ENCODE assay signal across 8 mouse cellular contexts in genomic region chr9:105527219-105527618, GRCm38 (mm10). TPM values are rescaled to one million over a fixed set of nuclear protein-coding genes. Genes with fewer than 3 reads are reported as not detected.
DNase-seq lines count a peak whose midpoint lies in the region; ATAC-seq and TF ChIP-seq lines count a peak whose summit lies in the region.

Gene Atp2c1, minus strand, starts transcription at chr9:105527319.

- H3K4me1 ChIP-seq in spleen, adult 2 months (ENCODE audit: control insufficient read depth, insufficient read depth, insufficient read length) = no peaks in the 10 kb centered on the region
- peaks cover 3% of the 10 kb centered on the region; the same call in 1 of the 2 replicates for H3K4me1 ChIP-seq in heart, postnatal 0 days (ENCODE audit: control insufficient read depth, insufficient read depth)
- H3K4me1 ChIP-seq in neural tube, embryonic 14.5 days (ENCODE audit: control insufficient read depth, insufficient read depth, low read length) = peaks cover 4% of the 10 kb centered on the region; the same call in 1 of the 2 replicates

- TF ChIP-seq CTCF in spleen, adult 2 months (IDR thresholded peaks at IDR 0.05; ENCODE audit: extremely low read depth, insufficient read depth, insufficient read length, insufficient replicate concordance) = no peak
- no peak for TF ChIP-seq CTCF in heart, postnatal 0 days (IDR thresholded peaks at IDR 0.05; ENCODE audit: low read depth)

- no peak for TF ChIP-seq POLR2A in spleen, adult 2 months (IDR thresholded peaks at IDR 0.05; ENCODE audit: low read depth, low read length)

- no peaks in the 10 kb centered on the region for H3K9me3 ChIP-seq in heart, postnatal 0 days (replicated peaks; ENCODE audit: control insufficient read depth, low read length)
- no peaks in the 10 kb centered on the region for H3K9me3 ChIP-seq in neural tube, embryonic 14.5 days (ENCODE audit: control insufficient read depth, low read length)

- ATAC-seq in erythroblast, adult 5-6 weeks (replicated peaks; ENCODE audit: low FRiP score, poor library complexity, severe bottlenecking) = no peak
- no peak for ATAC-seq in heart, postnatal 0 days (ENCODE audit: insufficient read depth, low read depth)
- no peak for ATAC-seq in neural tube, embryonic 14.5 days (ENCODE audit: low read depth)

- no peak within 1 kb of the TSS for H3K27ac ChIP-seq in spleen, adult 2 months (ENCODE audit: insufficient read depth, low read length)
- H3K27ac ChIP-seq in heart, postnatal 0 days (ENCODE audit: low read depth) = no peak within 1 kb of the TSS
- no peak within 1 kb of the TSS; the same call in 1 of the 2 replicates for H3K27ac ChIP-seq in neural tube, embryonic 14.5 days (ENCODE audit: low read depth, low read length)

- no peak within 1 kb of the TSS for H3K4me2 ChIP-seq in heart, postnatal 0 days (ENCODE audit: low read depth, low read length)
- no peak within 1 kb of the TSS for H3K4me2 ChIP-seq in neural tube, embryonic 14.5 days (ENCODE audit: low read depth, low read length)

- no peak within 1 kb of the TSS for H3K9ac ChIP-seq in heart, postnatal 0 days (replicated peaks; ENCODE audit: low read depth, low read length)
- H3K9ac ChIP-seq in neural tube, embryonic 14.5 days (replicated peaks; ENCODE audit: low read depth, low read length) = no peak within 1 kb of the TSS

- intact Hi-C loops in left cerebral cortex, postnatal 4 days (cut with DNase I) = no loop called here

- no peaks in the 10 kb centered on the region for H3K36me3 ChIP-seq in spleen, adult 2 months (ENCODE audit: control insufficient read depth, insufficient read depth, low read length)
- no peaks in the 10 kb centered on the region for H3K36me3 ChIP-seq in heart, postnatal 0 days (replicated peaks; ENCODE audit: control insufficient read depth, insufficient read depth, low read length)
- no peaks in the 10 kb centered on the region for H3K36me3 ChIP-seq in neural tube, embryonic 14.5 days (ENCODE audit: control insufficient read depth, insufficient read depth, low read length)

- 87% methylated on average over 12 of the region's 12 CpGs for WGBS in spleen, adult 2 months
- WGBS in heart, postnatal 0 days = 85% methylated on average over 12 of the region's 12 CpGs
- WGBS in neural tube, embryonic 14.5 days = 92% methylated on average over 12 of the region's 12 CpGs

- no peak for DNase-seq in spleen, adult 2 months (ENCODE audit: low read depth in 1 of 2, low spot score in 2 of 2)
- no peak for DNase-seq in spleen, postnatal 14 days (ENCODE audit: low spot score in 2 of 2)
- DNase-seq in heart, postnatal 0 days (ENCODE audit: low spot score) = no peak
- DNase-seq in left cerebral cortex, postnatal 4 days = no peak
- DNase-seq in urinary bladder, postnatal 14 days (ENCODE audit: low spot score) = no peak
- no peak for DNase-seq in lung, postnatal 36 days

- no peaks in the 10 kb centered on the region for H3K27me3 ChIP-seq in spleen, adult 2 months (ENCODE audit: control insufficient read depth, insufficient read depth, low read length)
- H3K27me3 ChIP-seq in heart, postnatal 0 days (ENCODE audit: control insufficient read depth, insufficient read depth, low read length) = no peaks in the 10 kb centered on the region
- no peaks in the 10 kb centered on the region for H3K27me3 ChIP-seq in neural tube, embryonic 14.5 days (ENCODE audit: control insufficient read depth, insufficient read depth, low read length)

- H3K4me3 ChIP-seq in spleen, adult 2 months (ENCODE audit: extremely low read depth, insufficient read depth, insufficient read length) = no peak within 1 kb of the TSS
- H3K4me3 ChIP-seq in heart, postnatal 0 days (ENCODE audit: low read depth, low read length) = no peak within 1 kb of the TSS
- H3K4me3 ChIP-seq in neural tube, embryonic 14.5 days (ENCODE audit: low read depth, low read length) = no peak within 1 kb of the TSS

- no peak for TF ChIP-seq EP300 in heart, postnatal 0 days (IDR thresholded peaks at IDR 0.05; ENCODE audit: low read depth)

RNA-seq across cellular contexts. Expression of gene Atp2c1, which starts in this region (rescaled TPM):
- polyA plus RNA-seq in spleen, adult 2 months (2012; rRNA removed) = 20.7 and 36.8 TPM in 2 replicates
- total RNA-seq in erythroblast, adult 5-6 weeks (2015; ENCODE audit: low replicate concordance) = 11.5 and 15.4 TPM in 2 replicates
- total RNA-seq in erythroblast, adult 5-6 weeks (2017; ENCODE audit: low replicate concordance) = 29.7 and 33.7 TPM in 2 replicates
- 39.6 and 72.2 TPM in 2 replicates for total RNA-seq in heart, postnatal 0 days (2014; rRNA removed; ENCODE audit: low replicate concordance)
- polyA plus RNA-seq in heart, postnatal 0 days (2015; fragmentation: Nextera tagmentation; extraction: Ambion mirVana) = 25.1 and 31.1 TPM in 2 replicates
- 100 to 1,000 TPM; 223 to 242 TPM for total RNA-seq in left cerebral cortex, postnatal 4 days (2021)
- 95.7 and 121 TPM in 2 replicates for polyA plus RNA-seq in neural tube, embryonic 14.5 days (2014; fragmentation: Nextera tagmentation; extraction: Ambion mirVana)
